Mouse (Mus musculus) limb, embryonic 14.5 days (tissue): ENCODE measurements around the gene Cpt1b. TPM values are rescaled to one million over a fixed set of nuclear protein-coding genes. Genes with fewer than 3 reads are reported as not detected.

Source experiments
- ATAC-seq: fragments of 200-750 bp; cut with Nextera tagmentation; 2 replicates; pipeline ENCODE4 v1.8.0; 2017; ENCODE audit warnings: low read depth, moderate number of reproducible peaks, moderate TSS enrichment; ENCODE audit not compliant: low FRiP score
- DNase-seq: peaks from one replicate; pipeline ENCODE4 v3.0.0-alpha.2; 2015; ENCODE audit warnings: low spot score
- H3K27ac ChIP-seq: fragments of 300-500 bp; sonication (generic); replicated peaks from 2 replicates; pipeline ENCODE4 v1.5.1; 2014; ENCODE audit warnings: low read depth, mild to moderate bottlenecking, low read length, moderate library complexity, mixed read lengths
- H3K27me3 ChIP-seq: fragments of 300-500 bp; sonication (generic); 2 replicates; pipeline ENCODE4 v1.6.1; 2014; ENCODE audit warnings: low read length, mixed read lengths; ENCODE audit not compliant: control insufficient read depth, insufficient read depth
- H3K36me3 ChIP-seq: fragments of 300-500 bp; sonication (generic); 2 replicates; pipeline ENCODE4 v1.6.1; 2014; ENCODE audit warnings: mild to moderate bottlenecking, low read length, moderate library complexity, mixed read lengths; ENCODE audit not compliant: control insufficient read depth, insufficient read depth
- H3K4me1 ChIP-seq: fragments of 300-500 bp; sonication (generic); 2 replicates; pipeline ENCODE4 v1.6.1; 2014; ENCODE audit warnings: antibody characterized with exemption, low read length, mixed read lengths; ENCODE audit not compliant: control insufficient read depth, insufficient read depth
- H3K4me2 ChIP-seq: fragments of 300-500 bp; sonication (generic); replicated peaks from 2 replicates; pipeline ENCODE4 v1.6.1; 2014; ENCODE audit warnings: low read depth, mild to moderate bottlenecking, low read length, moderate library complexity; ENCODE audit not compliant: severe bottlenecking
- H3K4me3 ChIP-seq: fragments of 300-500 bp; sonication (generic); replicated peaks from 2 replicates; pipeline ENCODE4 v1.5.1; 2014; ENCODE audit warnings: low read length
- H3K9ac ChIP-seq: fragments of 300-500 bp; sonication (generic); 2 replicates; pipeline ENCODE4 v1.6.1; 2014; ENCODE audit warnings: mild to moderate bottlenecking, low read depth, low read length, moderate library complexity; ENCODE audit not compliant: severe bottlenecking
- H3K9me3 ChIP-seq: fragments of 300-500 bp; sonication (generic); 2 replicates; pipeline ENCODE4 v1.6.1; 2016; ENCODE audit warnings: low read length; ENCODE audit not compliant: control insufficient read depth
- POLR2A ChIP-seq: fragments of 200-500 bp; IDR thresholded peaks from 2 replicates; pipeline ENCODE4 v1.8.0; 2012; ENCODE audit warnings: inconsistent platforms, mild to moderate bottlenecking, moderate library complexity, borderline replicate concordance; ENCODE audit not compliant: insufficient read depth, insufficient read length; ENCODE audit errors: extremely low read depth
- WGBS: fragments of 180-500 bp; shearing (Covaris S2); extraction: QIAGEN DNeasy Blood & Tissue Kit; methylation state at CpG from one replicate; pipeline ENCODE4 v1.1.7; 2014; 5-methylcytosine and 5-hydroxymethylcytosine counted together
- polyA plus RNA-seq, 2 experiments: library from polyadenylated mRNA; depleted of rRNA in 1 of 2; stranded (reverse) in 1 of 2; unstranded in 1 of 2; fragments of >200 nt; fragmentation: Nextera tagmentation in 1 of 2; extraction: Ambion mirVana in 1 of 2; gene quantifications; 2 replicates each; pipeline versions ENCODE4 v1.2.1 to v1.2.3; 2012 to 2014

Cpt1b gene
- polyA plus RNA-seq, 2 experiments: 0.63 to 3.7 TPM

GRCm38 (mm10) chr15:89421938-89422337 is 3.7 kb downstream of the Cpt1b start:
- no peaks in the 10 kb centered on the region for H3K27me3 ChIP-seq
- peaks cover 23% of the 10 kb centered on the region for H3K36me3 ChIP-seq
- no peak overlapping the region for H3K9ac ChIP-seq
- no peaks in the 10 kb centered on the region for H3K4me1 ChIP-seq
- DNase-seq (no peak), ATAC-seq (no peak)
- H3K27ac ChIP-seq: no peak overlapping the region
- no peak overlapping the region for H3K4me3 ChIP-seq
- no peaks in the 10 kb centered on the region for H3K9me3 ChIP-seq
- WGBS: 87% methylated on average over 9 of the region's 9 CpGs
- no peak for TF ChIP-seq POLR2A
- H3K4me2 ChIP-seq: no peak overlapping the region

DNA sequence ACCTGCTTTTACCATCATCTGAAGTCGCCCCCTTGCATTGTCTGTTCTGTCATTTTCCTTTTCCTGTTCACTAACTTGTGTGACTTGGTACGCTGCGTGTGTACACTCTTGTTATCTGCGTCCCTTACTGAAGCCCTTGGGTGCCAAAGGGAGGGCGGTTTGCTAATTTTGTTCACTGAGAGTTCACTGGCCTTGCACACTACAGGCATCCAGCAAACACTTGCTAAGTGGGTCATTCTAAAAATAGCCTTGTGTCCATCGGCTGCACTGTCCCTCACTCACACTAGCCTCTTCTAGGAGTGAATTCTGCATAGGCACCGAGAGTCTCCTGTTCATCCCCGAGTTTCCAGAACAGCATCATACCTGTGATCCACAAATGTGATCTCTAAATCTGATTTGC is 10.4 kb downstream of the Cpt1b start:
- 89% methylated on average over 8 of the region's 8 CpGs for WGBS
- TF ChIP-seq POLR2A: no peak
- H3K4me1 ChIP-seq: no peaks in the 10 kb centered on the region
- no peak overlapping the region for H3K4me2 ChIP-seq
- H3K27me3 ChIP-seq: no peaks in the 10 kb centered on the region
- H3K9ac ChIP-seq: no peak overlapping the region
- H3K36me3 ChIP-seq: peaks cover 5% of the 10 kb centered on the region
- DNase-seq (no peak), ATAC-seq (no peak)
- H3K27ac ChIP-seq: no peak overlapping the region
- H3K4me3 ChIP-seq: no peak overlapping the region
- no peaks in the 10 kb centered on the region for H3K9me3 ChIP-seq

DNA sequence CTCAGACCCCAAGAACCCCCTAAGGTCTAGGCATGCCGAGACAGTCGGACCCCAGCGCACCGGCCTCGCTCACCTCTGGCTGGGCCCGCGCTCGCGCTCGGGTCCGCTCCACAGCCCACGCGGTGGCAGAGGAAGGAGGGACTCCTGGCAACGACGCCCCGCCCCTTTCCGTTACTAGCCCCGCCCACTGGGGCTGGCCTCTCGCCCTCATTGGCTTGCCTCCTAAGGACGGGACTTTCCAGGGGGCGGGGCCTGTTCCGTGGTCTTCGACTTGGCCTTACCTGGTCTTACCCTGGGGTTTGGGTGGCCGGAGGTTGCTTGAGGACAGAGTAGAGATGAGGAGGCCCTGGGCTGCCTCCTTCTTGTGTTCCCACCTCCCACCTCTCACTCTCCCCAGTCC is 15.5 kb downstream of the Cpt1b start, which contains the start of gene Syce3:
Syce3 (minus strand) TSS at position 386 of the 400 bp plus-strand sequence.
- H3K9ac ChIP-seq: no peak within 1 kb of the TSS
- DNase-seq (no peak), ATAC-seq (no peak)
- no peaks in the 10 kb centered on the region for H3K36me3 ChIP-seq
- no peak within 1 kb of the TSS for H3K4me3 ChIP-seq
- H3K27me3 ChIP-seq: no peaks in the 10 kb centered on the region
- H3K4me2 ChIP-seq: no peak within 1 kb of the TSS
- H3K4me1 ChIP-seq: no peaks in the 10 kb centered on the region
- H3K9me3 ChIP-seq: no peaks in the 10 kb centered on the region
- TF ChIP-seq POLR2A: no peak
- no peak within 1 kb of the TSS for H3K27ac ChIP-seq
- WGBS: 82% methylated on average over 21 of the region's 24 CpGs

DNA sequence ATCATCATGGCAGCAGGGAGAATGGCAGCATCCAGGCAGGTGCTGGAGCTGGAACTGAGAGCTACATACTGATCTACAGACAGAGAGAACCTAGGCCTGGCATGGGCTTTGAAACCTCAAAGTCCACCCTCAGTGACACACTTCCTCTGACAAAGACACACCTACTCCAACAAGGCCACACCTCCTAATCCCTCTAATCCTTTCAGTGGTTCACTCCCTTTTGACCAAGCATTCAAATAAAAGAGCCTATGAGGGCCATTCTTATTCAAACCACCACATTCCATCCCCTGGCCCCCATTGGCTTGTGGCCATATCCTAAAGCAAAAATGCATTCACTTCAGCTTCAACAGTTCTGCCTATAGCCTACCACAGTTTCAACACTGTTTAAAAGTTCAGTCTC is 19.0 kb downstream of the Cpt1b start:
- Histone ChIP-seq H3K27me3 (no peaks in the 10 kb centered on the region), H3K4me2 (no peak overlapping the region), H3K9ac (no peak overlapping the region), H3K27ac (no peak overlapping the region), H3K4me1 (no peaks in the 10 kb centered on the region), H3K9me3 (no peaks in the 10 kb centered on the region), H3K36me3 (no peaks in the 10 kb centered on the region), H3K4me3 (no peak overlapping the region)
- no peak for TF ChIP-seq POLR2A
- no peak for DNase-seq
- no peak for ATAC-seq

GRCm38 (mm10) chr15:89404831-89405623 is 20.6 kb downstream of the Cpt1b start:
- H3K36me3 ChIP-seq: no peaks in the 10 kb centered on the region
- no peak overlapping the region for H3K4me3 ChIP-seq
- ATAC-seq: no peak
- 76% methylated on average over 10 of the region's 10 CpGs for WGBS
- no peaks in the 10 kb centered on the region for H3K9me3 ChIP-seq
- DNase-seq: no peak
- no peaks in the 10 kb centered on the region for H3K27me3 ChIP-seq
- no peaks in the 10 kb centered on the region for H3K4me1 ChIP-seq
- H3K9ac ChIP-seq: no peak overlapping the region
- no peak for TF ChIP-seq POLR2A
- no peak overlapping the region for H3K27ac ChIP-seq
- H3K4me2 ChIP-seq: no peak overlapping the region
